Mouse (Mus musculus): ENCODE results near the gene Esr2.

Gene Esr2

DNA sequence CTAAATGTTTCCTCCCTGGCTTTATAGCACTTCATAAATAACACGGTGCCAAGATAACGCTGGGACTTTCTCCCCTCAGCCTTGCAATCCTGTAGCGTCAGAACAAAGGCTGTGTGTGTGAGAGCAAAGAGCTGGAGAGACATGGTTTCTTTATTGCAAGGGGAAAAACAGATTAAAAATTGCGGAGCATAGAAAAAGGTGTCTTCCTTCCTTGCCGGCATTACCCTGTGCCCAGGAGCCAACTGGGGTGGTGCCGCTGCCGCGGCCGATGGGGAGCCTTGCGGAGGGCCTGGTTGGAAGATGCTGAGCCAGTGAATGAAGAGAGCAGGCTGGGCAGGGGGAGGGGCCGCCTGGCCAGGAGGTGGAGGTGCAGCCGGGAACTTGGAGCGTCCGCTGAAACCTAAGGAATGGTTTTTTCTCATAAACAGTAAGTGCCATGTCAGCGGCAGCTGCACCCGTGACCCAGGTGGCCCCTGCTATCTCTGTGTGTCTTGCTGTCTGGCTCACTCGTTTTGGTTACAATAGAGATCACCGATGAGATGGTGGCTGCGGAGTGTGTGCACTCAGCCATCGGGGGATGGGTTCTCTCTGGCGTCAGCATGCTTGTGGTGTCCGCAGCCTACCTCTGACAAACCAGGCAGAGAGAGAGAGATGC lies 95.4 kb downstream of the Esr2 start:
- no peak for DNase-seq

DNA sequence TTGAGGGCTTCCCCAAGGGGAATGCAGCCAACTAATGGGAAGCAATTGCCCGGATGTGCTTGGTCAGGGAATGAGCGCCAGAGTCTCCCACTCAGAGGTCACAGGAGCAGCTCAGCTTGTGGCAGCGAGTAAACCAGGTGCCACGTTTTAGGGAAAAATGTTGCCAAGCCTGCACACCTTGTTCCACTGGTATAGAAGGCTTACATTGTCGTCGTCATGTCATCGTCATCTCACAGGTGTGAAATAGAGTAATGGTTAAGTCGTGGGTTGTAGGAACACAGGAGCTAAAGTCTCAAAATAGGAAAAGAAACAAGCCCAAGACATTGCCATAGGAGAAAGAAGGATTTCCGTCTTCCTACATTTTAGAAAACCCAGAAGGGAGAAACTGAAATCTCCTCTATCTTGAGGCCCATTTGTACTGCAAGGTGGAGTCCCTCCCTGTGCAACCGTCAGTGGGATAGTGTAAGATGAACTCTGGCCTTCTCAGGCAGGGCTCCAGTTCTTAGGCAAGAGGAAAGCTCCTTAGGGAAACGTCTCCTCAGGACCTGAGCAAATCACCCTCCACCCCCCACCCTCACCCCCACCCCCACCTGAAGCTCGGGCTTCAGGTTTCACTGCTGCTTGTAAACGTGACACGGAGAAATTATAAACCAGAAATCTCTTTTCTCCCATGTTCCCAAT lies 96.0 kb downstream of the Esr2 start:
- DNase-seq: no peak

DNA sequence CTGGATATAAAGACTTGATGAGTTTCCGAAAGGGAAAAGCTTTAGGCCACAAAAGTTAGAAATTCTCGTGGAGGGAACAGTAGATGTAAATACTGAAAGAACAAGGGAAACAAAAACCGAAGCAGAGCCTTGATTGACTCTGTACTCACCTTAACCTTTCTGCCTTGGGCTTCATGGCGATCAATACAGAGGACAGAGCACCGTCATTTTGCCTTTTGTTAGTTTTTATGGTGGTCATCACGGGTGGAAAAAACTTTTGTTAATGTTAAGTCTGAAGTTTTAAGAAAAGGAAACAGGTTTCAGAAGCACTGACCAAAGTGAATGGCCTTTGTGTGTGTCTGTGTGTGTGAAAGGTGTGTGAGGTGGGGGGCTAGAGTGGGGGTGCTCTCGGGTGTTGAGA lies 103.1 kb downstream of the Esr2 start:
- no peak for DNase-seq

DNA sequence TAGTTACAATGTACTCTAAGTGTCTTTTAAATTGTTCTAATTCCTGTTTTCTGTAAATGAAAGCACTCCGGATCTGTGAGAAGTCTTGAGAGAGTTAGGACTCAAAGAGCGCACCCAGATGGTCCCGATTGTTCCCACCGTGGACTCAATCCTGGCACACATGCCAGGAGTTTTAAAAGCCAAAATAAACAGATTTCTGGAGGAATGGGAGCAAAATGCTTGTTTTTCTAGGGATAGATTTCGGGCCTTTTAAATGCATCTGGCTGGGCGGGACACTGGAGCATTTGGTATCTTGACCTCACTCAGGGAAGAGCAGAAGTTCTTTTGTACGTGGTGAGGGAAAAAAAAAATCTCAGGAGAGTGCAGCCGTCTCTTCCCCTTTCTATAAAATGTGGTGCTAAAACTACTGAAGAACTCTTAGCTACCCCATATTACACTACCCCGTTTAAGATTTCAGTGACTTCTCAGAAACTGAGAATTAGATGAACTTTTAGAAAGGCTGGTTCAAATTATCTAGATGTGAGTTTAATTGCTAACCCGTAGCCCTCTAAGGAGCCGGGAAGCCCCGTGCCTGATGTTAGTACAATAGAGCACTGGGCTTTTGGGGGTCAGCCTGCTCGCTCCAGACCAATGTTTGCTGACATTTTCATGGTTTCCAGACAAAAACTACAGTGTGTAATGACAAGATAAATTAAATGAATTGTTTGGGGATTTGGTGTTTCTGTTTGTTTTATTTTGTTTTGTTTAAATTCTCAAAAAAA lies 103.8 kb downstream of the Esr2 start:
- DNase-seq: no peak

DNA sequence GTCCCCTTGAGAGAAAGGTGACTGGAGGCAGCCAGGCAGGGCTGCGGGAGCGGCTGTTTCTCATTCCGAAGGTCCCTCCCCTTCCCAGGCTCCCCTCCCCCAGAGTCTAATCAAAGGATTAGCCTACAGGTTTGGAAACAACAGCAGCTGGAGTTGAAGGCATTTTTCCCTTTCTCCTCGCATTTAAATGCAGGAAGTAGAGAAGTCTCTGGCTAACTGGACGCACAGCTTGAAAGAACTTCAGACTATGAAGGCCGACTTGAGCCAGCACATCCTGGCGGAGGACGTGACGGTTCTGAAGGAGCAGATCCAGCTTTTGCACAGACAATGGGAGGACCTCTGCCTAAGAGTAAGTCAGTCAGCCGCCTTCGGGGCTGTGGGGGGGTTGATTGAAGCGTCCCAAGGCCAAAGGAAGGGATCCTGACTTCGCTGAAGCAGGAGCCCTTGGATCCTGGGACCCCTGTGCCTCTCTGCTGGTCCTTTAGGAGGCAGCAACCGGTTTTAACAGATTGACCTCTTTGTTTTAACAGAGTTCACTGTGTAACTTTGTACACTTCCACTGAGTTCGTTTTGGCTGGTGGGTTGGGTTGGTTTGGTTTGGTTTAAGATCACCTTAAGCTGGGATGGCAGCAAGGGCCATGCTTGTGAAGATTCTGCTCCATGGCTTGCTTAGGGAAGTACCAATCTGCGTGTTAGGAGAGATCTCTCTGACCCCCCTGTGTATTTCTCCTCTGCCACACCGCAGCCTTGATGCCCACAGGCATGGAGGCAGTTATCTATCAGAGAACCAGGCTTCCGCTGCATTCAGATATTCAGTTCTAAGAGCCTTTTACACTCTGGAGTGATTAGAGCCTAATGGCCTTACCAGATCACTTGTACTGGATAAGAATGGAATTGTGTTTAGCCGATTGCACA lies 104.9 kb downstream of the Esr2 start:
- DNase-seq: no peak

Measured in B cell, adult 2 months (primary cell).